Mouse (Mus musculus) cerebellum, postnatal 14 days (tissue): ENCODE measurements at regions not wholly inside any gene's neighbourhood (a gene's known extent, or its start where the extent isn't known, plus 50 kb on each side); places are given as distances from the start of the nearest gene placed in this dataset.

Source experiments
- DNase-seq, 2 experiments: peaks; one replicate each; pipeline ENCODE4 v3.0.0; 2021; ENCODE audit warnings: mixed read lengths in 2 of 2

DNA sequence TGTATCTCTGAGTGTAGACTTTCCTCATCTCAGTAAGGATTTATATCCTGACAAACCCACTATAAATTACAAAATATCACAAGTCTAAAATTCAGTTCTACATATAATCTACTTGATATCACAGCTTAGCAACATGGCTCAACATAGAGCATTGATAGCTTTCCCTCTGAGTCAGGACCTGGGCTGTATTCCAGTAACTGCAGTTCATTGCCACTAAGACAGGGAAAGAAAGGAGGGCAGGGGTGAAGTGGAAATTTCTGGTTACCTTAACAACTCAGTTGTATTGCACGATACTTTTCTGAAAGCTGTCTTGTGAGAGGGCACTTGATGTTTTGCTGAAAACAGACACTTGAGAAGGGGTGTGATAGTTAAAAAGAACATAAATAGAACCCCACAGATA, 635.0 kb downstream of the Utrn start:
- DNase-seq, result no peak

DNA sequence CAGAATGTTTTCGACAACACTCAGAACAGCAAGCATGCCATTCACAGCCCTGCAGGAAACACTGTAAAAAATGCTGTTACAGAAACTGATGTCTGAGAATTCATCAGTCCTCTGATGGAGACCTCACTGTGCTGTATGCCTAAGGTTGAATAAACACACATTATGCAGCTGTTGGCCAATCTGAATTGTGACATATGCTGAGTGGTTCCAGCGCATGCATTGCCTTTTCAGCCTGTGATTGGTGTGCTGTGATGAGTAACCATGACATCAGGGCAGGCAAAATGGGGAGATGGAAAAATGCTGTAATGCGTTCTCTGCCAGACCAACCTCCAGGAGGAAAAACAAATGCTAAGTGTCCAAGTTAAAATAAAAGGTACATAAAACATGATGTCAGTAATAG, 620.3 kb downstream of the Utrn start:
- no peak for DNase-seq

DNA sequence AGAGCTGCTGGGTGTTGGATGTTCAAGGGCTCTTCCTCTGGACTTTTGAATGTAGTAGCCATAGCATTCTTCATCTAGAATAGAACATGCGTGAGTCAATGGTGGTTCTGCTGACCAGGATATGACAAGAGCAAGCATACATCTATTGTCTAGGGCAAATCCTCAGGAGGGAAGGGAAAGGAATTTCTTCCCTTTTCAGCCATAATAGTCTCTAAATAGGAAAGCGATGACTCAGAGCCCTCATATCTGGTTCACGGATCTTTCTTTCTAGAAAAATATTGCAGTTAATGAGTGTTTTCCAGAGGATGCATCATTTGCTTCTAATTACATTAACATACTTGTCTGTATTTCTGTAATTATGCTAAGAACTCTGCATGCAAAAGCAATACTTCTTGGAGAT, 615.9 kb downstream of the Utrn start:
- no peak for DNase-seq

DNA sequence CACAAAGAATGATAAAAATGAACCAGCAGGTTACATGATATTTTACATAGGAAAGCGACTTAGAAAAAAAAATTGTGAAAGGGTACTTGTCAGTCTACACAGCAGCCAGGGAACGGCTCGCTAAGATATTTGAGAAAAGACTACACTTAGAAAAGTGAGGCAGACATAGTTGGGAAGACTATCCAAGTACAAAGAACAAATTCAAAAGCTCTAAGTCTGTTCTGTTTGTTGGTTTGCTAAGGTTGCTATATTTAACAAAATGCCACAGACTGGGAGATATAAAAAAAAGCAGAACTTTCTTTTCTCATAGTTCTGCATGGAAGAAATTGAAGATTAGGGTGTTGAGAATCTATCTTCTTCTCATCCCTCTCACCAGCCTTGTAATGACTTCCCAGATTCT, 583.5 kb downstream of the Utrn start:
- DNase-seq, result no peak

DNA sequence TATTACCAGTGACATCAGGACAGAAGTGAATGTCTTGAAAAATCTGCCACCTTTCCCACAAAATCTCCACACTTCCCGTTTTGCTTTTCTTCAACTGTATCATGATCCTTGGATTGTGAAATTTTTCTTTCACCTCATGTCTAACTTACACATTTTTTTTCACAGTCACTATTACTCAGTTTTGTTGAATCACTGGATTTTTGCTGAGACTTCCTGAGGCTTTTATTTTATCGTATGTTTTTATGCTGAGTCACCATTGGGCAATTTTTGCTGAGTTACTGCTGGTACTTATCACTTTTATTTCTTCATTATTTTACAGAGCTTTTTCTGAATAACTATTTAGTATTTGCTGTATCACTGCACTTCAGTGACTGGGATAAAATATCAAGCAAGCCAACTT, 570.3 kb downstream of the Utrn start:
- no peak for DNase-seq

DNA sequence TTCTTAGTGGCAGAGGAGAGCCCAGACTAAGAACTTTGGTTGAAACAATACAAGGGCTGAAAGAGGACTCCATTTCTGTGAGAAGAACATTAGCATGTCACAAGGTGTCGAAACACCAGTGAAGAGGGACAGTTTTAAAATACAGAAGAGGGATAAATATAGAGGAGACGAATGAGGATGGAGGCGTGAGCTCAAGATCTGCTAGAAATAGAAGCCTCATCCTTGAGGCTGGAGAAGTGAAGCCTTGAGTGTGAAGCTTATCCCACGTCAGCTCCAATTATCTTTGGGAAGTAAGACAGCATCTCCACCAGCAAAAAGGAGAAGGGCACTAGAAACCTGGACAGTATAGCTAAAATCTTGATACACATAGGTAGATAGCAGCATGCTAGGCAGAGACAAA, 566.8 kb downstream of the Utrn start:
- no peak for DNase-seq

DNA sequence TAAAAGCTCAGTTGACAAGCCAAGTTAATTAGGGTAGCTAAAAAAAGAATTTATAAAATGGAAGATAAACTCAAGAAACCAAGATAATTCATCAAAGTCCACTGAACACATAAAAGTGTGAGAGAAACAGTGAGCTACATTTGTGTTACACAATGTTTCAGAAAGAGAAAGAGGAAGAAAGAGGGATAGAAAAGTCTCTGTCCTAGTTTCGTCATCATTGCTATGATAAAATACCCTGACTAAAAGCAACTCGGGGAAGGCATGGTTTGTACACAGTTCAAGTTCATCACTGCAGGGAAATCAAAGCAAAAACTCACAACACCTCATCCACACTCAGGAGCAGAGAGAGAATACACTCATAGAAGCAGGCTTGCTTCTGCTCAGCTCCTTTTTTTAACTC, 548.9 kb downstream of the Utrn start:
- DNase-seq, result no peak
